Mouse (Mus musculus) liver, postnatal 0 days (tissue): Measurements from ENCODE around the gene Hikeshi. TPM values are rescaled to one million over a fixed set of nuclear protein-coding genes. Genes with fewer than 3 reads are reported as not detected.
A peak's percentile ranks its signal among the peaks of the same experiment; 100 is the strongest.

Source experiments
- ATAC-seq: fragments of 200-750 bp; cut with Nextera tagmentation; 2 replicates; pipeline ENCODE4 v1.8.0; 2017; ENCODE audit warnings: mild to moderate bottlenecking, moderate library complexity
- DNase-seq: peaks from one replicate; pipeline ENCODE4 v3.0.0-alpha.2; 2016
- H3K27ac ChIP-seq: fragments of 300-500 bp; sonication (generic); 2 replicates; pipeline ENCODE4 v1.5.1; 2014; ENCODE audit warnings: antibody characterized with exemption, moderate library complexity, mild to moderate bottlenecking, low read depth
- H3K27me3 ChIP-seq: fragments of 300-500 bp; sonication (generic); 2 replicates; pipeline ENCODE4 v1.6.1; 2014; ENCODE audit warnings: low read length, control low read depth, mixed read lengths; ENCODE audit not compliant: insufficient read depth
- H3K36me3 ChIP-seq: fragments of 300-500 bp; sonication (generic); replicated peaks from 2 replicates; pipeline ENCODE4 v1.6.1; 2014; ENCODE audit warnings: mild to moderate bottlenecking, control low read depth, low read length, moderate library complexity, mixed read lengths; ENCODE audit not compliant: insufficient read depth
- H3K4me1 ChIP-seq: fragments of 300-500 bp; sonication (generic); 2 replicates; pipeline ENCODE4 v1.6.1; 2014; ENCODE audit warnings: antibody characterized with exemption, mild to moderate bottlenecking, control low read depth; ENCODE audit not compliant: insufficient read depth
- H3K4me2 ChIP-seq: fragments of 300-500 bp; sonication (generic); 2 replicates; pipeline ENCODE4 v1.6.1; 2014; ENCODE audit warnings: low read depth, mild to moderate bottlenecking, low read length, moderate library complexity, mixed read lengths
- H3K4me3 ChIP-seq: fragments of 300-500 bp; sonication (generic); 2 replicates; pipeline ENCODE4 v1.5.1; 2014; ENCODE audit warnings: low read depth, low read length
- H3K9ac ChIP-seq: fragments of 300-500 bp; sonication (generic); replicated peaks from 2 replicates; pipeline ENCODE4 v1.6.1; 2014; ENCODE audit warnings: mild to moderate bottlenecking, moderate library complexity
- H3K9me3 ChIP-seq: fragments of 300-500 bp; sonication (generic); 2 replicates; pipeline ENCODE4 v1.6.1; 2016; ENCODE audit warnings: mild to moderate bottlenecking, control low read depth, low read length, mixed read lengths
- CTCF ChIP-seq: sonication (generic); IDR thresholded peaks from 2 replicates; pipeline ENCODE4 v1.5.1; 2016; ENCODE audit warnings: antibody characterized with exemption, low read depth
- EP300 ChIP-seq: IDR thresholded peaks from 2 replicates; pipeline ENCODE4 v1.6.1; 2016; ENCODE audit warnings: antibody characterized with exemption, low read depth, mild to moderate bottlenecking
- WGBS: fragments of 180-500 bp; shearing (Covaris S2); extraction: QIAGEN DNeasy Blood & Tissue Kit; methylation state at CpG from one replicate; pipeline ENCODE4 v1.1.7; 2014; ENCODE audit not compliant: insufficient replicate concordance; 5-methylcytosine and 5-hydroxymethylcytosine counted together
- polyA plus RNA-seq: library from polyadenylated mRNA; unstranded; fragments of >200 nt; fragmentation: Nextera tagmentation; extraction: Ambion mirVana; gene quantifications from 2 replicates; pipeline ENCODE4 v1.2.1, GENCODE M21; 2015

Hikeshi gene
- 41.1 and 41.3 TPM in 2 replicates for polyA plus RNA-seq

GRCm38 (mm10) chr7:89940571-89941463, at the start of gene Hikeshi:
Hikeshi (minus strand) TSS chr7:89941204.
- Histone ChIP-seq H3K9me3 (no peaks in the 10 kb centered on the region), H3K27ac (peak within 1 kb of the TSS; percentile 86), H3K4me2 (peak within 1 kb of the TSS; percentile 75), H3K4me1 (peaks cover 10% of the 10 kb centered on the region), H3K4me3 (peak within 1 kb of the TSS; percentile 85), H3K9ac (peak within 1 kb of the TSS; percentile 74), H3K36me3 (no peaks in the 10 kb centered on the region), H3K27me3 (no peaks in the 10 kb centered on the region)
- under 1% methylated on average over 45 of the region's 45 CpGs for WGBS
- DNase-seq (peak; percentile 94), ATAC-seq (peak; percentile 100)
- TF ChIP-seq EP300 (peak; percentile 61; the same call in 1 of the 2 replicates), CTCF (no peak)

GRCm38 (mm10) chr7:89984421-89984820, 43.4 kb upstream of the Hikeshi start:
- no peak for TF ChIP-seq EP300
- TF ChIP-seq CTCF = no peak
- Histone ChIP-seq H3K27ac (no peak overlapping the region), H3K9ac (no peak overlapping the region), H3K9me3 (no peaks in the 10 kb centered on the region), H3K4me2 (no peak overlapping the region), H3K4me3 (no peak overlapping the region), H3K4me1 (peaks cover 4% of the 10 kb centered on the region; the same call in 1 of the 2 replicates), H3K27me3 (no peaks in the 10 kb centered on the region), H3K36me3 (no peaks in the 10 kb centered on the region)
- ATAC-seq = no peak
- DNase-seq = no peak

- no peaks in the 10 kb centered on the region for H3K27me3 ChIP-seq
- WGBS = 79% methylated on average over 2 of the region's 2 CpGs
- TF ChIP-seq CTCF = no peak
- no peak for TF ChIP-seq EP300
- no peak for DNase-seq
- no peak overlapping the region for H3K4me2 ChIP-seq
- H3K4me3 ChIP-seq = no peak overlapping the region
- H3K36me3 ChIP-seq = no peaks in the 10 kb centered on the region
- no peak overlapping the region for H3K9ac ChIP-seq
- peaks cover 7% of the 10 kb centered on the region for H3K4me1 ChIP-seq
- no peaks in the 10 kb centered on the region for H3K9me3 ChIP-seq
- ATAC-seq = no peak
- H3K27ac ChIP-seq = no peak overlapping the region
Observed at GRCm38 (mm10) chr7:89983441-89983840, 42.4 kb upstream of the Hikeshi start.

GRCm38 (mm10) chr7:89981557-89981956, 40.6 kb upstream of the Hikeshi start:
- TF ChIP-seq CTCF (no peak), EP300 (no peak)
- H3K27me3 ChIP-seq = no peaks in the 10 kb centered on the region
- peak overlapping the region; percentile 76 for H3K4me2 ChIP-seq
- H3K4me1 ChIP-seq = peaks cover 11% of the 10 kb centered on the region
- H3K4me3 ChIP-seq = peak overlapping the region; percentile 97
- H3K36me3 ChIP-seq = peaks cover 4% of the 10 kb centered on the region; the same call in 1 of the 2 replicates
- DNase-seq (no peak), ATAC-seq (no peak)
- H3K9me3 ChIP-seq = no peaks in the 10 kb centered on the region
- H3K27ac ChIP-seq = peak overlapping the region; percentile 100
- H3K9ac ChIP-seq = peak overlapping the region; percentile 96
- 9% methylated on average over 10 of the region's 10 CpGs for WGBS

- under 1% methylated on average over 81 of the region's 87 CpGs for WGBS
- peaks cover 10% of the 10 kb centered on the region for H3K36me3 ChIP-seq
- H3K4me3 ChIP-seq = peak within 1 kb of the TSS; percentile 97
- DNase-seq (peak; percentile 96), ATAC-seq (peak; percentile 86)
- H3K4me1 ChIP-seq = peaks cover 11% of the 10 kb centered on the region
- no peaks in the 10 kb centered on the region for H3K27me3 ChIP-seq
- TF ChIP-seq EP300 (peak; percentile 64; the same call in 1 of the 2 replicates), CTCF (no peak)
- peak within 1 kb of the TSS; percentile 96 for H3K9ac ChIP-seq
- peak within 1 kb of the TSS; percentile 76 for H3K4me2 ChIP-seq
- H3K9me3 ChIP-seq = no peaks in the 10 kb centered on the region
- peak within 1 kb of the TSS; percentile 100 for H3K27ac ChIP-seq
Observed at GRCm38 (mm10) chr7:89980485-89981422, 39.8 kb upstream of the Hikeshi start, which contains the start of gene Eed. Eed (minus strand) TSS chr7:89980983.
